Mouse (Mus musculus): ENCODE results near the gene Il16.

DNA sequence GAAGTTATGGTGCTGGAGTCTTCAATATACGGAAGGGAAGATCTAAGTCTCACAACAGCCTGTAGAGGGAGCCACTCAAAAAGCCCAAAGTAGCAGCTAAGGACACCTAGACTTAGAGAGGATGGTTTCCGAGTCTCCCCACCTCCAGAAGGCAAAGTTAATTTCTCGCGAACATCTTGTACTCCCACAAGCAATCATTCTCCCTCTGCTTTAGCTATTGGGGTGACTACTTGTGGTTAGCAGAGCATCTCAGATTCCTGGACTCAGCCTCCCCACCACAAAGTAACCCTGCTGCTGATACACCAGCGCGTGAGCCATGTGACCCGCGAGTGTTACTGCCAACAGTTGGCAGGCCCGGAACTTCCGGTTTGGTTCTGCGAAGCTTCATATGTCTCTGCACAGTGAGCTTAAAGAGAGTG, 85.2 kb downstream of the Il16 start:
- no peak for TF ChIP-seq POLR2A (IDR thresholded peaks at IDR 0.05; ENCODE audit: low read depth, low read length)
- no peak for TF ChIP-seq CTCF (IDR thresholded peaks at IDR 0.05; ENCODE audit: extremely low read depth, insufficient read depth, insufficient read length, insufficient replicate concordance)
